Mouse (Mus musculus) liver, embryonic 16.5 days (tissue): ENCODE measurements around the gene Uhrf1bp1l. TPM values are rescaled to one million over a fixed set of nuclear protein-coding genes. Genes with fewer than 3 reads are reported as not detected.

Experiments
- ATAC-seq: fragments of 200-750 bp; cut with Nextera tagmentation; 2 replicates; pipeline ENCODE4 v1.8.0; 2017; ENCODE audit warnings: low read depth, mild to moderate bottlenecking, moderate number of reproducible peaks, moderate library complexity
- H3K27ac ChIP-seq: fragments of 300-500 bp; sonication (generic); 2 replicates; pipeline ENCODE4 v1.5.1; 2014; ENCODE audit warnings: mild to moderate bottlenecking, low read length
- H3K27me3 ChIP-seq: fragments of 300-500 bp; sonication (generic); 2 replicates; pipeline ENCODE4 v1.6.1; 2014; ENCODE audit warnings: low read depth, low read length, mixed read lengths; ENCODE audit not compliant: control insufficient read depth, insufficient read depth
- H3K36me3 ChIP-seq: fragments of 300-500 bp; sonication (generic); 2 replicates; pipeline ENCODE4 v1.6.1; 2014; ENCODE audit warnings: mild to moderate bottlenecking; ENCODE audit not compliant: control insufficient read depth, insufficient read depth
- H3K4me1 ChIP-seq: fragments of 300-500 bp; sonication (generic); 2 replicates; pipeline ENCODE4 v1.6.1; 2014; ENCODE audit warnings: low read depth, low read length, mixed read lengths; ENCODE audit not compliant: control insufficient read depth
- H3K4me2 ChIP-seq: fragments of 300-500 bp; sonication (generic); 2 replicates; pipeline ENCODE4 v1.6.1; 2014; ENCODE audit warnings: low read depth, low read length, mixed read lengths
- H3K4me3 ChIP-seq: fragments of 300-500 bp; sonication (generic); 2 replicates; pipeline ENCODE4 v1.5.1; 2014; ENCODE audit warnings: low read depth, mild to moderate bottlenecking, low read length
- H3K9ac ChIP-seq: fragments of 300-500 bp; sonication (generic); 2 replicates; pipeline ENCODE4 v1.6.1; 2014; ENCODE audit warnings: low read depth, low read length
- H3K9me3 ChIP-seq: fragments of 300-500 bp; sonication (generic); replicated peaks from 2 replicates; pipeline ENCODE4 v1.6.1; 2016; ENCODE audit warnings: low read length; ENCODE audit not compliant: control insufficient read depth
- WGBS: fragments of 180-500 bp; shearing (Covaris S2); extraction: QIAGEN DNeasy Blood & Tissue Kit; methylation state at CpG from one replicate; pipeline ENCODE4 v1.1.7; 2014; ENCODE audit not compliant: insufficient replicate concordance; 5-methylcytosine and 5-hydroxymethylcytosine counted together
- polyA plus RNA-seq: library from polyadenylated mRNA; unstranded; fragments of >200 nt; fragmentation: Nextera tagmentation; extraction: Ambion mirVana; gene quantifications from 2 replicates; pipeline ENCODE4 v1.2.1, GENCODE M21; 2015

The Uhrf1bp1l gene
- polyA plus RNA-seq, 1 experiment from 2014 or later = 13.7 TPM

DNA sequence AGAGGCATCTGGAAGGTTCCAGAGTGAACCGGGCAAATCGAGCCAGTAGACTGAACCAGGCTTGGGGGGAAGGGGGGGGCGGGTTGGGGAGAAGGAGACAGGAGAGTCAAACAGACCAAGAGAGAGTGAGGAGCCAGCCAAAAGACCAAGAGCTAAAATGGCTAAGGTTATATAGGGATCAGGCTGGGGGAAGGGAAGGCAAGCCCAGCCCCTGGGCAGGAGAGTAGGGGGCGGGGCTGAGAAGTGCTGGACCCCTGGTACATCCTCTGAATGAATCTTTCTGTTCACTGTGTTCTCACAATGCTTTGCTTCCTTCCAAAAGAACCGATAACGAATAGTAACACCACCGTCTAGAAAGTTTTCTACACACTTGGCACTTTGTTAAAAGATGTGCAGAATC, 5.1 kb upstream of the Uhrf1bp1l start:
- no peaks in the 10 kb centered on the region for H3K36me3 ChIP-seq
- H3K9me3 ChIP-seq = no peaks in the 10 kb centered on the region
- WGBS = 47% methylated on average over 7 of the region's 7 CpGs
- no peak overlapping the region for H3K9ac ChIP-seq
- H3K4me1 ChIP-seq = peaks cover 7% of the 10 kb centered on the region
- no peak overlapping the region for H3K27ac ChIP-seq
- H3K4me3 ChIP-seq = no peak overlapping the region
- no peak for ATAC-seq
- no peaks in the 10 kb centered on the region for H3K27me3 ChIP-seq
- H3K4me2 ChIP-seq = no peak overlapping the region

DNA sequence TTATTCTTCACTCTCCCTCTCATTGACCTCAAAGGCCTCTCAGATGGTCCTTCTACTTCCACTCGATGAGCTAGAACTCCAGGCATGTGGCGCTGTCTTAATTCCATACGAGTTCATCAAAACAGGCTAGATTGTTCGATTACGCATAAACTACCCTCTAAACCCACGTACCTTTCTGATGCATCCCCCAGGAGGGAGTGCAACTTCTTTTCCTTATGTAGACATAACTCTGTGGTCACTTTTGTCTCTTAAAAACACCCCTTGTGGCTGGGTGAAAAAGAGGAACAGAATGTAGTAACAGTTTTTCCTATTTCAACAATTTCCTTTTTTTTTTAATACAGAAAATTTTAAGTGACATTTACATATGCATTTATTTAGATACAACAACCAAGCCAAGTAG, 3.8 kb upstream of the Uhrf1bp1l start:
- ATAC-seq = no peak

DNA sequence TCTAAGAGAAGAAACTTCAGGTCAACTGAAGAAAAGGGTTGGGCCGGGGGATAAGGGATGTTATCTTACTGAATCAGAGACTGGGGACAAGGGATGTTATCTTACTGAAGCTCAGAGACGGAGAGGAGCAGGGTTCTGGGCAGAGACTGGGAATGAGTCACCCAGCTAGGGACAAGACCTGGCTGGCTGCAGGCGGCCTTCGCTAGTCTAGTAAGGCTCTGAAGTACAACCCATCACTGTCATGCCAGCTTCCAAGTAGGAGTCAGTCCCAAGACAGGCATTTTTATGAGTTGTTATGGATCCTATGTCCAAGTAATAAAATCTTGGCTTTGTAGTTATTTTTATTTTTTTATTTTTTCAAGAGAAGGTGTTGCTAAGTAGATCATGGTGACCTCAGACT, 1.5 kb upstream of the Uhrf1bp1l start:
- H3K4me1 ChIP-seq = peaks cover 16% of the 10 kb centered on the region
- H3K9ac ChIP-seq = no peak overlapping the region
- no peak overlapping the region for H3K27ac ChIP-seq
- no peaks in the 10 kb centered on the region; the same call in 1 of the 2 replicates for H3K9me3 ChIP-seq
- H3K27me3 ChIP-seq = no peaks in the 10 kb centered on the region
- no peaks in the 10 kb centered on the region for H3K36me3 ChIP-seq
- no peak overlapping the region for H3K4me2 ChIP-seq
- no peak for ATAC-seq
- H3K4me3 ChIP-seq = no peak overlapping the region
- 60% methylated on average over 4 of the region's 4 CpGs for WGBS

More for the DNA sequence above, 3.8 kb upstream of the Uhrf1bp1l start:
- Histone ChIP-seq H3K9ac (no peak overlapping the region), H3K4me2 (no peak overlapping the region), H3K36me3 (no peaks in the 10 kb centered on the region), H3K4me3 (no peak overlapping the region), H3K27me3 (no peaks in the 10 kb centered on the region), H3K27ac (no peak overlapping the region), H3K9me3 (no peaks in the 10 kb centered on the region; the same call in 1 of the 2 replicates), H3K4me1 (peaks cover 7% of the 10 kb centered on the region)
- 30% methylated on average over 6 of the region's 6 CpGs for WGBS

DNA sequence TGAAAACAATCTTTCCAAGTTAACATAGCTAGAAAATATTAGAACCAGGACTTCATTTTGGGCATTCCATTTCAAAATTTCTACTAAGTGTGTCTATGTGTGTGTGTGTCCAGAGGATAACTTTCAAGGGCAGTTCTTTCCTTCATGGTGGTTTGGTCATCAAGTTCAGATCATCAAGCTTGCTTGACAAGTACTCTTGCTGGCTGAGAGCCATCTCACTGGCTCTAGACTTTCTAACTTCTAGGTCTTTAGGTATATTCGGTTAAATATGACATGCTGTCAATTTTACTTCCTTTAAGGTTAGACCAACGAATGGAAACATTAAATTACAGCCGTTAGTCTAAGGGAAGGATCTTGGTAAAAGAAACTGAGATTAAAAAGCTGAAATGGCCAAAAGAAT, 450 bp upstream of the Uhrf1bp1l start:
- Histone ChIP-seq H3K4me1 (peaks cover 16% of the 10 kb centered on the region), H3K36me3 (no peaks in the 10 kb centered on the region), H3K4me3 (peak overlapping the region; percentile 95), H3K27ac (no peak overlapping the region), H3K9ac (peak overlapping the region; percentile 94), H3K4me2 (peak overlapping the region; percentile 95), H3K27me3 (no peaks in the 10 kb centered on the region), H3K9me3 (no peaks in the 10 kb centered on the region; the same call in 1 of the 2 replicates)
- 11% methylated on average over 3 of the region's 3 CpGs for WGBS
- no peak for ATAC-seq

DNA sequence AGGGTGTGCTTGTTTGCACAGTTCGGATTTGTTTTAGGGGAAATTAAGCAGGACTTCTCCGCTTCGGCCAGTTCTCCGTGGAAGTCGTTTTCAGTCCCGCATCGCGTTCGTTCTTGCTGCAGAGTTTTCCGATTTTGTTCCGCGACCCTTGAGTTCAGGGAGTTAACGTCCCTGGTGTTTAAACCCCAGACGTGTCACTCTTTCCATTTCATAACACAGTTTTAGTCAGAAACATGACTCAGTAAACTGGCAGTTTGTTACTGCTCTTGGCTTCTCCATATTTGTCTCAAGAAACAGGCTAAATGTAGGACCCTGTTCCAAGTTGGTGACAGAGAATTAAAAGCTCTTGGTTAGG, 852 bp downstream of the Uhrf1bp1l start:
- no peaks in the 10 kb centered on the region; the same call in 1 of the 2 replicates for H3K9me3 ChIP-seq
- peak overlapping the region; percentile 82 for H3K27ac ChIP-seq
- ATAC-seq = no peak
- peak overlapping the region; percentile 94 for H3K9ac ChIP-seq
- peak overlapping the region; percentile 95 for H3K4me3 ChIP-seq
- WGBS = under 1% methylated on average over 14 of the region's 14 CpGs
- H3K4me1 ChIP-seq = peaks cover 16% of the 10 kb centered on the region
- H3K27me3 ChIP-seq = no peaks in the 10 kb centered on the region
- peak overlapping the region; percentile 95 for H3K4me2 ChIP-seq
- no peaks in the 10 kb centered on the region for H3K36me3 ChIP-seq

DNA sequence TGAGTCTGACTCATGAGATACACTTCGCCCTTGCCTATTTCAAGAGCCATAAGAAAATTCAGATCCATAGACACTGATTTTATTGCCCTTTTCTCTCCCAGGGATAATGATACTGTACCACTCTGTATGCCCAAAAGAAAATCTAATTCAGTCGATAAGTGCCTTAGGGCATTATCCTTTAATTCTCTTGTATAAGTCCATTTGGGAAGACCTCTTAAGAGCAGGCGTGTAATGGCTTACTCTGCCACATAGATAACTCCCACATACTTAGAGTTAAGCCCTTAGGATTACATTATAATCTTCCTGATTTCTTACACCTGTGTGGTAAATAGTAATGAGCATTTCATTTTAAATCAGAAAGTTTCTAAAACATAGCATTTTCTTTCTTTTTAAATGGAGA, 1.8 kb downstream of the Uhrf1bp1l start:
- Histone ChIP-seq H3K4me2 (no peak overlapping the region), H3K4me1 (peaks cover 16% of the 10 kb centered on the region), H3K9me3 (no peaks in the 10 kb centered on the region; the same call in 1 of the 2 replicates), H3K27ac (no peak overlapping the region), H3K27me3 (no peaks in the 10 kb centered on the region), H3K36me3 (no peaks in the 10 kb centered on the region), H3K9ac (no peak overlapping the region), H3K4me3 (no peak overlapping the region)
- ATAC-seq = no peak
- 69% methylated on average over 3 of the region's 3 CpGs for WGBS

DNA sequence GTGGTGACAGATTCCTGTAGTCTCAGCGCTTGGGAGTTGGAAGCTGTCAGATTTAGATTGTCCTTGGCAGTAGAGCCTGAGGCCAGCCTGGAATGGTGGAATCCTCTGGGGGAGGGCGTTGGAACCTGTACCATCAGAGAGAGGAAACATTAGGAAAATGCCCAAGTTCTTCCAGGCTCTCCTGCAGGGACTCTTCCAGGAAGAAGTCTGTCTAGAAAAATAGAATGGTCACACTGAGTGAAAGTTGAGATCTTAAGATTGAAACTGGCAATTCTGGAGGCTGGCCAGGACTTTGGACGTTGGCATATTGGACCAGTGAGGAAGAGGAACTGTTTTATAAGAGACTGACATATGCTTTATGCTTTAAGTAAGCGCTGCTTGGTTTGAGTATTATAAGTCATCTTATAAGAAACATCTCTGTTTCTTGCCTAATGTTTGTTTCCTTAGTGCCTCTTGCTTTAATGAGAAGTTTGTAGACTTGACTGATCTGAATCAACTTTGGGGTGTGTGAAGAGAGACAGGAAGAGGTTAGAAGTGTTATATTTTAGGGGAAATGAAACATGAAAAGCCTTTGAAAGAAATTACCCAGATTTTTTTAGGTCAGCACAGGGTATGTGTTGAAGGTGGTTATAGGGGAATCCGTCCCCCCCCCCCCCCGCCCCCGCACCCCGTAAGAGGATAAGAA, 2.6 kb downstream of the Uhrf1bp1l start:
- H3K27ac ChIP-seq = no peak overlapping the region
- no peak overlapping the region for H3K4me3 ChIP-seq
- no peaks in the 10 kb centered on the region for H3K36me3 ChIP-seq
- 66% methylated on average over 8 of the region's 8 CpGs for WGBS
- H3K27me3 ChIP-seq = no peaks in the 10 kb centered on the region
- ATAC-seq = no peak
- no peak overlapping the region for H3K4me2 ChIP-seq
- peaks cover 16% of the 10 kb centered on the region for H3K4me1 ChIP-seq
- H3K9ac ChIP-seq = no peak overlapping the region
- no peaks in the 10 kb centered on the region; the same call in 1 of the 2 replicates for H3K9me3 ChIP-seq

DNA sequence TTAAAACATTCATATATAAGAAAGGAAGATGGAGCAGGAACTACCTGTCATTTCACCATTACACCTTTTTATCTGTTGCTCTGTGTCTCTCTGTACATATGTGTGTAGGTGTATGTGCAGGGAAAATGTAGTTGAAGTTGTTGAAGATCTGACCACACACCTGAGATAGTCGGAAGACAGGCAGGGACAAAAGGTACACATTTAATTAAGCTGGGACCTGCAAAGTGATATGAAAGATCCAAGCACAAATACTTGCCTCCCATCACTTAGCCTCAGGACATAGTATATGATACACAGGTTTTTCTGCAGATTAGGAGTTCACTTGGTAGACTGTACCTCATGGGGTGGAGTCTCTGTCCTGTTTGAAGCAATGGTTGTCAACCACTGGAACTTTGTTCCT, 3.1 kb downstream of the Uhrf1bp1l start:
- Histone ChIP-seq H3K4me2 (no peak overlapping the region), H3K4me1 (peaks cover 16% of the 10 kb centered on the region), H3K36me3 (no peaks in the 10 kb centered on the region), H3K9me3 (no peaks in the 10 kb centered on the region; the same call in 1 of the 2 replicates), H3K27ac (no peak overlapping the region), H3K4me3 (no peak overlapping the region), H3K9ac (no peak overlapping the region), H3K27me3 (no peaks in the 10 kb centered on the region)
- ATAC-seq = no peak
- WGBS = 86% methylated on average over 1 of the region's 1 CpGs

DNA sequence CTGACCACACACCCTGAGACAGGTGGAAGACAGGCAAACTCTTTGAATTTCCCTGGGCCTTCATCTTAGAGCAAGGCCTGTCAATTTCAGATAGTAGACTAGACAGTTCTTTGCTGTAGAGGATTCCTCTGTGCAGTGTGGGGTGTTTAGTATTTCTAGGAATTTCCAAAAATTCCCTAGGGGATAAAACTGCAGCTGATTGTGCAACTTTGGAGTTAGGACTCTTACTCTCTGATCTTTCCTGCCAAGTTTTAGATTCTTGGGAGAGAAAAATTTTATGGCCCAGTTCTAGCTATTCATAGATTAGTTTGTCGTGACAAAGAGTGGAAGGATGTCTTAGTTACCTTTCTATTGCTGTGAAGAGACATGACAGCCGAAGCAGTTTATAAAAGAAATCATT, 3.8 kb downstream of the Uhrf1bp1l start:
- Histone ChIP-seq H3K4me1 (peaks cover 16% of the 10 kb centered on the region), H3K9ac (no peak overlapping the region), H3K36me3 (no peaks in the 10 kb centered on the region), H3K27ac (no peak overlapping the region), H3K27me3 (no peaks in the 10 kb centered on the region), H3K9me3 (no peaks in the 10 kb centered on the region; the same call in 1 of the 2 replicates), H3K4me2 (no peak overlapping the region), H3K4me3 (no peak overlapping the region)
- 75% methylated on average over 2 of the region's 2 CpGs for WGBS
- ATAC-seq = no peak
